Mouse (Mus musculus) embryonic facial prominence, embryonic 12.5 days (tissue): ENCODE results near the gene Hnrnpa2b1. TPM values are rescaled to one million over a fixed set of nuclear protein-coding genes. Genes with fewer than 3 reads are reported as not detected.

Experiments used
- ATAC-seq: fragments of 200-750 bp; cut with Nextera tagmentation; 2 replicates; pipeline ENCODE4 v1.8.0; 2017; ENCODE audit not compliant: insufficient number of reproducible peaks, insufficient read depth, low FRiP score, low TSS enrichment
- H3K27ac ChIP-seq: fragments of 300-500 bp; sonication (generic); 2 replicates; pipeline ENCODE4 v1.5.1; 2016; ENCODE audit warnings: mild to moderate bottlenecking
- H3K27me3 ChIP-seq: fragments of 300-500 bp; sonication (generic); 2 replicates; pipeline ENCODE4 v1.6.1; 2016; ENCODE audit warnings: mild to moderate bottlenecking, moderate library complexity
- H3K36me3 ChIP-seq: fragments of 300-500 bp; sonication (generic); 2 replicates; pipeline ENCODE4 v1.6.1; 2016; ENCODE audit warnings: mild to moderate bottlenecking
- H3K4me1 ChIP-seq: fragments of 300-500 bp; sonication (generic); 2 replicates; pipeline ENCODE4 v1.6.1; 2016
- H3K4me2 ChIP-seq: fragments of 300-500 bp; sonication (generic); replicated peaks from 2 replicates; pipeline ENCODE4 v1.6.1; 2016; ENCODE audit warnings: mild to moderate bottlenecking, moderate library complexity
- H3K4me3 ChIP-seq: fragments of 300-500 bp; sonication (generic); 2 replicates; pipeline ENCODE4 v1.5.1; 2016; ENCODE audit warnings: mild to moderate bottlenecking
- H3K9ac ChIP-seq: fragments of 300-500 bp; sonication (generic); 2 replicates; pipeline ENCODE4 v1.6.1; 2016; ENCODE audit warnings: mild to moderate bottlenecking, moderate library complexity
- H3K9me3 ChIP-seq: fragments of 300-500 bp; sonication (generic); 2 replicates; pipeline ENCODE4 v1.6.1; 2016; ENCODE audit warnings: mild to moderate bottlenecking, moderate library complexity
- WGBS: fragments of 180-500 bp; shearing (Covaris S2); methylation state at CpG from one replicate; pipeline ENCODE4 v1.1.7; 2016; 5-methylcytosine and 5-hydroxymethylcytosine counted together
- polyA plus RNA-seq: library from polyadenylated mRNA; unstranded; fragments of >200 nt; fragmentation: Nextera tagmentation; extraction: Ambion mirVana; gene quantifications from 2 replicates; pipeline ENCODE4 v1.2.1, GENCODE M21; 2016

Hnrnpa2b1 gene
- polyA plus RNA-seq, 1 experiment from 2014 or later: 2,461 TPM

DNA sequence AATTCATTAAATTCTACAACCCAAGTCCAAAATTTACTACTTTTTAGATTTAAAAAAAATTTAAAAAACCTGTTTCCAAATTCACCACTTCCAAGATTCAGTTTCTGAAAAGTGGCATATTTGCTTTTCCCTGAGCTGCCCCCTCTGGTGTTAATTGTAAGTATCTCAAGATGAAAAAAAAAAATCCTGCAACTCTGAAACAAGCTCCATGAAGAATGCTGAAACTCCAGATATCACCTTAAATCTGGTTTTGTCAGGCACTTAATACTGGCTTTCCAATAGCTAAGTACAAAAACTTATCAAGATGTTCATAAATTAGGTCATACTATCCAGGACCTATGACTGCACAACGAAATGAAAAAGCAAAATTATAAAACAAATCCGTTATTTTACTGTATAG, 2.0 kb downstream of the Hnrnpa2b1 start:
- Histone ChIP-seq H3K4me1 (peaks cover 27% of the 10 kb centered on the region), H3K9ac (peak overlapping the region; percentile 60), H3K4me3 (peak overlapping the region; percentile 94), H3K36me3 (peaks cover 33% of the 10 kb centered on the region), H3K9me3 (no peaks in the 10 kb centered on the region), H3K4me2 (peak overlapping the region; percentile 65), H3K27ac (no peak overlapping the region), H3K27me3 (no peaks in the 10 kb centered on the region)
- 2% methylated on average over 2 of the region's 2 CpGs for WGBS
- no peak for ATAC-seq

DNA sequence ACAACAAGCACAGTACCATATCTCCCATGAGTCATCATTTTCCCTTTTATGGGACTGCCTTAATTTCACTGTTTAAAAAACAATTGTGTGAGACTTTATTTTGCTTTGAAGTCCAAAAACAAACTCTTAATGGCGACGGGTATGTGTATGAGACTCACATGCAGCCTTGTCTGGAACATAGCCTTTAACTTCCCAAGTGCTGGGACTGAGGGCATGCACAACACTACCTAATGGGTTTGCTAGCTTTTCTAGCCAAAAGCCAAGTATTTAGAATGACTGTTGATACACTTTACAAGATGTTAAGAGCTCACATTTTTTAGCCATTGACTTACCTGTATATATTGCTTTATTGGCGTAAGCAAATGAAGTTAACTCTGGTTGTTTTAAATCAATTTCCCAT, 9.3 kb downstream of the Hnrnpa2b1 start:
- Histone ChIP-seq H3K4me1 (peaks cover 7% of the 10 kb centered on the region), H3K27me3 (no peaks in the 10 kb centered on the region), H3K4me3 (no peak overlapping the region), H3K9me3 (no peaks in the 10 kb centered on the region), H3K9ac (no peak overlapping the region), H3K4me2 (no peak overlapping the region), H3K27ac (no peak overlapping the region), H3K36me3 (peaks cover 48% of the 10 kb centered on the region)
- ATAC-seq: no peak
- WGBS: 86% methylated on average over 3 of the region's 3 CpGs

DNA sequence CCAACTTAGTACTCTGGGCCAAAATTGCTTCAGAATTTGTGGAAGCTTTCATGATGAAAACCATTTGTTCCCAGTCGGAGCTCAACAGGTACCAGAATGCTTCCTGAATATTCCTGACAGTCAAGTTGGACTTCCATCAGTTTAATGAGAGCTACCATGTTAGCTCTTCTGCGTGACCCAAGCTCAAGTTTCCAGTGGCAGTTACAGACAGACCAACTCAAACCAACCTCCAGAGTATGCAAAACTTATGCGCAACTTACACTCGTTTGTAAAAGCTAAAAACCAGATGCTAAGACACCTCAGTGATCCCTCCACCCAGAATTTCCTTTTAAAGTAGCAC, 9.7 kb downstream of the Hnrnpa2b1 start:
- no peak overlapping the region for H3K4me2 ChIP-seq
- H3K9me3 ChIP-seq: no peaks in the 10 kb centered on the region
- ATAC-seq: no peak
- no peak overlapping the region for H3K4me3 ChIP-seq
- no peaks in the 10 kb centered on the region for H3K27me3 ChIP-seq
- no peak overlapping the region for H3K9ac ChIP-seq
- H3K27ac ChIP-seq: no peak overlapping the region
- 67% methylated on average over 4 of the region's 4 CpGs for WGBS
- peaks cover 6% of the 10 kb centered on the region; the same call in 1 of the 2 replicates for H3K4me1 ChIP-seq
- peaks cover 44% of the 10 kb centered on the region for H3K36me3 ChIP-seq

DNA sequence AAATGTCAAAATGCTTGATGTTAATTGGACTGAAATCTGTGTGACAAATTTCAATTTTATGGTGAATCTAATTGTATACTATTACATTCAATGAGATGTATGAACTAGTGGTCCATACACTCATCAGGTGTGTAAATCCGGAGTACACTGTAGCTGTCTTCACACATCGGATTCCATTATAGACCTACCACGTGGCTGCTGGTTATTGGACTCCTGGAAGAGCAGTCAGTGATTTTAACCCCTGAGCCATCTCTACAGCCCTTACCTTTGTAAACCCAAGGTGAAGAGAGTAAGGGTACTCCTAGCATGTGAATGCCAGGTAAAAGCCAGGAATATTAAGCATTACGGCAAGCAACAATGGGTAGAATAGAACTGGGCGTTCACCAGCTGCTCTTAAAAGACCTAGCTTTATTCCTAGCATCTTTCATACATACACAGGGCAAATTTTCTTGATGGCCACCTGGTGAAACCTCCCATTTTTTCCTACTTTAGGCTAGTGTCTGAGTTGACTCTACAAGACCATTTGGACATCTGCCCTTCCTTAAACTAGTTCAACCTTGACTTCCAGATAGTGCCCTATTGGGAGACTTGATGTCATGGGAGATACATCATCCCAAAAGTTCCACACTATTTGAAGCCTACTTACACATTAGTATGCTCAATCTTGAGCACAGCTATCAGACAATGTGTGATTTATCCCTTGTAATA, 10.2 kb downstream of the Hnrnpa2b1 start:
- no peak overlapping the region for H3K4me2 ChIP-seq
- WGBS: 43% methylated on average over 5 of the region's 5 CpGs
- H3K27me3 ChIP-seq: no peaks in the 10 kb centered on the region
- peaks cover 43% of the 10 kb centered on the region for H3K36me3 ChIP-seq
- no peaks in the 10 kb centered on the region for H3K9me3 ChIP-seq
- no peak overlapping the region; the same call in 1 of the 2 replicates for H3K27ac ChIP-seq
- peaks cover 6% of the 10 kb centered on the region; the same call in 1 of the 2 replicates for H3K4me1 ChIP-seq
- peak; percentile 42; the same call in 1 of the 2 replicates for ATAC-seq
- H3K4me3 ChIP-seq: no peak overlapping the region
- no peak overlapping the region for H3K9ac ChIP-seq

DNA sequence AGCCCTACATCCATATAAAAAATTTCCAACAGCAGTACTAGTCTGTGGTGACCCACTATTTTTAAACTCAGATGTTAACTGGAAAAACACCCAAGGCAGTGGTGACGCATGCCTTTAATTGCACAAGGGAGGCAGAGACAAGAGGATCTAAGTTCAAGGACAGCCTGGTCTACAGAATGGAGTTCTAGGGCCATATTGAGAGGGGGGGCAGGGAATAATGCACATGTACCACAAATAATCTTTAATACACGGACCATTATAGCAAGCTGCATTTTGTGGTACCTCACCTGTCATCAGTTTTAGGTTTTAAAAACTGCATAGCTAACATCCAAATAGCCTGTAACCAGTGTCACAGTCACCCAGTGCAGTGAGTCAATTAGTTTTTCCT, 10.8 kb downstream of the Hnrnpa2b1 start:
- H3K9ac ChIP-seq: no peak overlapping the region
- H3K27me3 ChIP-seq: no peaks in the 10 kb centered on the region
- ATAC-seq: peak; percentile 10; the same call in 1 of the 2 replicates
- H3K36me3 ChIP-seq: peaks cover 40% of the 10 kb centered on the region
- no peak overlapping the region for H3K27ac ChIP-seq
- H3K4me1 ChIP-seq: peaks cover 6% of the 10 kb centered on the region; the same call in 1 of the 2 replicates
- no peak overlapping the region for H3K4me2 ChIP-seq
- H3K9me3 ChIP-seq: no peaks in the 10 kb centered on the region
- no peak overlapping the region for H3K4me3 ChIP-seq
- 34% methylated on average over 2 of the region's 2 CpGs for WGBS

DNA sequence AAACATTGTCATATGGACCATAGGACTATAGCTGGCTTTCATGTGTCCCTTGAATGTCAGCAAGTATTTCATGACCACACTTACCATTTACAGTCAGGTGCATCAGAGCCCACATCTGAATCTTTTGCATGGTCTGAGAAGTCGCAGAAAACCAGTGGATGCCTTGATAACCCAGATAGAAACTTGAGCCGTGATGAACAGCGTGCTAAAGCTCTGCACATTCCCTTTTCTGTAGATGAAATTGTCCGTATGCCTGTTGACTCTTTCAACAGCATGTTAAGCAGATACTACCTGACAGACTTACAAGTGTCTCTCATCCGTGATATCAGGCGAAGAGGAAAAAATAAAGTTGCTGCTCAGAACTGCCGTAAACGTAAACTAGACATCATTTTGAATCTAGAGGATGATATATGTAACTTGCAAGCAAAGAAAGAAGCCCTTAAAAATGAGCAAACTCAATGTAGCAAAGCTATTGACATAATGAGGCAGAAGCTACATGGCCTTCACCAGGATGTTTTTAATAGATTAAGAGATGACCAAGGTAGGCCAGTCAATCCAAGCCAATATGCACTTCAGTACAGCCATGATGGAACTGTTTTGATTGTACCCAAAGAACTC, 11.8 kb downstream of the Hnrnpa2b1 start:
- Histone ChIP-seq H3K9ac (no peak overlapping the region), H3K9me3 (no peaks in the 10 kb centered on the region), H3K36me3 (peaks cover 33% of the 10 kb centered on the region), H3K27me3 (no peaks in the 10 kb centered on the region), H3K4me1 (peaks cover 8% of the 10 kb centered on the region; the same call in 1 of the 2 replicates), H3K4me3 (no peak overlapping the region), H3K27ac (no peak overlapping the region), H3K4me2 (no peak overlapping the region)
- 85% methylated on average over 8 of the region's 8 CpGs for whole genome bisulfite sequencing
- ATAC-seq: no peak

DNA sequence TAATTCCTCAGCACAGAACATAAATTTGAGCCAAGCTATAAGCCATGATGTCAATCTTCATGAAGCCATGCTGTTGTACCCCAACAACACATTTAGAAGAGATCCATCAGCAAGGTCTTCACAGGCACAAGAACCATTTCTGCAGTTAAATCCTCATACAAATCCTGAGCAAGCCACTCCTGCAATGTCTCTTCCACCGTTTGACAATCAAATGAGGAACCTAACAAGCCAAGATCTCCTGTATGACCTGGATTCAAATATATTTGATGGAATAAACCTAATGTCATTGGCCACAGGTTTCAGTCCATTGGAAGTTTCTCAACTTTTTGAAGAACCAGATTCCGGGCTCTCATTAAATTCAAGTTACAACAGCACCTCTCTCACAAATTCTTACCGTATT, 12.4 kb downstream of the Hnrnpa2b1 start:
- ATAC-seq: no peak
- H3K4me2 ChIP-seq: no peak overlapping the region
- H3K36me3 ChIP-seq: peaks cover 31% of the 10 kb centered on the region
- no peak overlapping the region for H3K27ac ChIP-seq
- H3K4me1 ChIP-seq: peaks cover 8% of the 10 kb centered on the region; the same call in 1 of the 2 replicates
- WGBS: 78% methylated on average over 3 of the region's 3 CpGs
- no peak overlapping the region for H3K4me3 ChIP-seq
- no peak overlapping the region for H3K9ac ChIP-seq
- no peaks in the 10 kb centered on the region for H3K27me3 ChIP-seq
- H3K9me3 ChIP-seq: no peaks in the 10 kb centered on the region

DNA sequence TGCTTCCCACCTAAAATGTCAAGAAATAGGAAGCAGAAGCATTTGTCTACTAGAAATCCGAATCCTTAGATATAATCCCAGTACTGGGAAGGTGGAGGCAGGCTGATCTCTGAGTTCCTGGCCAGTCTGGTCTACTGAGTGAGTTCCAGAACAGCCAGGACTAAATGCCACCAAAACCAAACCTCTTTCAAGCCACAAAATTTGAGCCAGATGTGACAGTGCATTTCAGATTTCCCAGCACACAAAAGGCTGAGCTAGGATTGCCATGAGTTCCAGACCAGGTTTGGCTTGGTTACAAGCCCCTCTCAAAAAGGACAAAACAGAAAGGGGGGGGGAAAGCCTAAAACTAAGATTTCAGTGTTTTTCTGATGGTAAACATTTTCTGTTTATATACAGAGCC, 13.5 kb downstream of the Hnrnpa2b1 start:
- no peaks in the 10 kb centered on the region for H3K9me3 ChIP-seq
- H3K27me3 ChIP-seq: no peaks in the 10 kb centered on the region
- ATAC-seq: no peak

DNA sequence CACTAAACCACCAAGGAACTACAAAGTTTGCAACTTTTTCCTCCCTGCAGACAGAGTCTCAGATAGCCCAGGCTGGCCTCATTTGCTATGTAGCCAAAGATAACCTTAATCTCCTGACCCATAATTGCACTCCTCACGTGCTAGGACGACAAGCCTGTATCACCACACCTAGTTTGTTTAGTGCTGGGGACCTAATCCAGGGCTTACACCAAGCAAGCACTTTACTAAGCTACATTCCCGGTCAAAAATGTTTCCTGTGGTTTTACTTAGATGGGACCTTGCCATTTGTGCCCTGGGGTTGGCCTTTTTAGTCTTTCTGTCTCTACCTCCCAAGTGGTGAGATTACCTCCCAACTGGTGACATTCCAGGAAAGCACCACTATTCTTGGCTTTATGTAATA, 14.7 kb downstream of the Hnrnpa2b1 start:
- Histone ChIP-seq H3K27ac (no peak overlapping the region), H3K9me3 (no peaks in the 10 kb centered on the region), H3K36me3 (peaks cover 13% of the 10 kb centered on the region), H3K4me2 (no peak overlapping the region), H3K27me3 (no peaks in the 10 kb centered on the region), H3K9ac (no peak overlapping the region), H3K4me3 (no peak overlapping the region), H3K4me1 (peaks cover 8% of the 10 kb centered on the region; the same call in 1 of the 2 replicates)
- 59% methylated on average over 3 of the region's 3 CpGs for WGBS
- ATAC-seq: no peak

More for the DNA sequence above, 13.5 kb downstream of the Hnrnpa2b1 start:
- Histone ChIP-seq H3K4me3 (no peak overlapping the region), H3K36me3 (peaks cover 22% of the 10 kb centered on the region), H3K4me2 (no peak overlapping the region), H3K27ac (peak overlapping the region; percentile 41; the same call in 1 of the 2 replicates), H3K9ac (no peak overlapping the region), H3K4me1 (peaks cover 8% of the 10 kb centered on the region; the same call in 1 of the 2 replicates)
- 70% methylated on average over 1 of the region's 1 CpGs for WGBS

DNA sequence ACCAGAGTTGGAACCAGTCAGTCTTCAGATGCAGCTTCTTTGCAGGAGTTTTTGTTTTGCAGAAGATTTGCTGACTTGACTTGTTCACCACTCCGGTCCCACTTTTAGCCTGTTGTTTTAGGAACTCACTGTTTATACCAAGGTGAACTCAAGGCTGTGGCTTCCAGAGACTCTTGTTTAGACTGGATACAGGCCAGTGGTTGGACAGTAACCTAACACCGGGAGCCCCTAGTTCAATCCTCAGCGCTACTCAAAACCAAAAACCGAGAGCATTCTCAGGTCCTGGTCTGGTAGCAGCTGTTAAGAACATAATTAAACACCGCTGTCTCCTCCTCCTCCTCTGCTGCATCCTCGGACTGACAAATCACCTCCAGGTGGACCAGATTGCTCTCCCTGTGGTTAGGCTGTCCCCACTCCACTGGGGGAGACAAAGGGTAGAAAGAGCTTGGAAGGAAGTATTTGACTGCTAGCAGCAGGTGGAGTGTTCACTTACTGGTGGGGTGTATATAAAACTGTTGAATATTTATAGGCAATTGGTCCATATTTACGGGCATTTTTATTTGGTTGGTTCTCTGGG, 16.7 kb downstream of the Hnrnpa2b1 start:
- H3K36me3 ChIP-seq: peaks cover 4% of the 10 kb centered on the region; the same call in 1 of the 2 replicates

DNA sequence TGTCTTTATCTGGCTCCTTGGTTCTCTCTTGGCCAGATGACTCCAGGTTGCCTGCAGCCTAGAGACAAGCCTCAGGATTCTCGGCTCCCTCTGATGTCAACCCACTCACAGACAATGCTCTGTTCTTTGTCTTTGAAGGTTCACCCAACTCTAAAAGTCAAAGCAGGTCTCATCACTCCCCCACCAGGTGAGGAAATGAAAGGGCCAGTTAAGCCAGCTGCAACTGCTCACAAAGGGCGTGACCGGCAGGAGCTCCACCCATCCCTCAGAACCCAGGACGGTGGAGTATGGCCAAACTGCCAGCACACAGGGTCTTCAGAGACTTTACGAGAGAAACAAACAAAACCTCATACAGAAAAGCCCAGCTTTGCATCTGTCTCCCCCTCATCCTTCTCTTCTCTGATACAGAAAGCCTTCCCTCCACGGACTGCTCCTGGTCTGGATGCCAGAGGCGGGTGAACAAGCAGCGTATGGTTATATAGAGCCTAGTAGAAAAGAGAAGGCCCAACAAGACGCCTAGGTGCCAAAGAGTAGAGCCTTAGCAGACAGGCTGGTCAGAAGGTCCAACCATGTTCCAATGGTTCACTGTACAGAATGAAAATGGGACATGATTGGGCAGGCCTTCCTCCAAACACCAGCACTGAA, 27.4 kb downstream of the Hnrnpa2b1 start:
- no peak for ATAC-seq
- Histone ChIP-seq H3K4me3 (no peak overlapping the region), H3K4me2 (no peak overlapping the region), H3K36me3 (no peaks in the 10 kb centered on the region), H3K27me3 (0 out of 2 replicates have a peak, but pooled peaks cover 2% of the 10 kb centered on the region), H3K27ac (no peak overlapping the region), H3K4me1 (peaks cover 4% of the 10 kb centered on the region; the same call in 1 of the 2 replicates), H3K9ac (no peak overlapping the region), H3K9me3 (no peaks in the 10 kb centered on the region)
- WGBS: 56% methylated on average over 9 of the region's 9 CpGs

More for the DNA sequence above, 16.7 kb downstream of the Hnrnpa2b1 start:
- Histone ChIP-seq H3K27ac (no peak overlapping the region), H3K4me3 (no peak overlapping the region), H3K9me3 (no peaks in the 10 kb centered on the region), H3K4me1 (peaks cover 8% of the 10 kb centered on the region; the same call in 1 of the 2 replicates), H3K4me2 (no peak overlapping the region), H3K27me3 (no peaks in the 10 kb centered on the region), H3K9ac (no peak overlapping the region)
- WGBS: 46% methylated on average over 7 of the region's 7 CpGs
- ATAC-seq: no peak
